Mouse (Mus musculus) yolk sac, embryonic 10.5 days (tissue): ENCODE measurements around the gene Irf1.
A peak's percentile ranks its signal among the peaks of the same experiment; 100 is the strongest.

Experiments
- DNase-seq: peaks from one replicate; pipeline ENCODE4 v3.0.0-alpha.2; 2017; ENCODE audit warnings: low spot score

The Irf1 gene

GRCm38 (mm10) chr11:53785311-53785936 lies 15.6 kb downstream of the Irf1 start:
- no peak for DNase-seq

GRCm38 (mm10) chr11:53786058-53787031 lies 16.5 kb downstream of the Irf1 start:
- DNase-seq: no peak

- DNase-seq: no peak
Observed at GRCm38 (mm10) chr11:53788196-53788595, 18.4 kb downstream of the Irf1 start.

GRCm38 (mm10) chr11:53789277-53789676 lies 19.5 kb downstream of the Irf1 start:
- DNase-seq: no peak

GRCm38 (mm10) chr11:53792986-53793385 lies 23.2 kb downstream of the Irf1 start:
- DNase-seq: no peak

- no peak for DNase-seq
Observed at GRCm38 (mm10) chr11:53794015-53794414, 24.2 kb downstream of the Irf1 start.

GRCm38 (mm10) chr11:53794671-53795557 lies 25.1 kb downstream of the Irf1 start:
- DNase-seq: peak; percentile 83

GRCm38 (mm10) chr11:53795813-53796212 lies 26.0 kb downstream of the Irf1 start:
- peak; percentile 50 for DNase-seq

GRCm38 (mm10) chr11:53796409-53797151 lies 26.8 kb downstream of the Irf1 start:
- peak; percentile 73 for DNase-seq

GRCm38 (mm10) chr11:53797386-53797920 lies 27.6 kb downstream of the Irf1 start:
- DNase-seq: no peak

- DNase-seq: no peak
Observed at GRCm38 (mm10) chr11:53798041-53798711, 28.4 kb downstream of the Irf1 start.

GRCm38 (mm10) chr11:53800036-53800435 lies 30.2 kb downstream of the Irf1 start:
- no peak for DNase-seq

GRCm38 (mm10) chr11:53800975-53801374 lies 31.2 kb downstream of the Irf1 start:
- no peak for DNase-seq

GRCm38 (mm10) chr11:53803093-53803492 lies 33.3 kb downstream of the Irf1 start:
- DNase-seq: no peak

GRCm38 (mm10) chr11:53803494-53803893 lies 33.7 kb downstream of the Irf1 start:
- no peak for DNase-seq

- DNase-seq: no peak
Observed at GRCm38 (mm10) chr11:53804569-53805344, 34.9 kb downstream of the Irf1 start.

- DNase-seq: no peak
Observed at GRCm38 (mm10) chr11:53805786-53806185, 36.0 kb downstream of the Irf1 start.

GRCm38 (mm10) chr11:53809354-53809753 lies 39.5 kb downstream of the Irf1 start:
- no peak for DNase-seq

- DNase-seq: no peak
Observed at GRCm38 (mm10) chr11:53810156-53810555, 40.3 kb downstream of the Irf1 start.

- DNase-seq: no peak
Observed at GRCm38 (mm10) chr11:53810749-53811148, 40.9 kb downstream of the Irf1 start.
